Mouse (Mus musculus): ENCODE data around the gene Lef1. TPM values are rescaled to one million over a fixed set of nuclear protein-coding genes. Genes with fewer than 3 reads are reported as not detected.

Lef1 gene
- polyA plus RNA-seq, 1 experiment from 2014 or later, result 3.5 TPM

GRCm38 (mm10) chr3:131263766-131264486, 153.7 kb downstream of the Lef1 start:
- POLR2A ChIA-PET, result no interaction called here
- ATAC-seq, result no peak
- TF ChIP-seq CTCF (IDR thresholded peaks at IDR 0.05), result no peak
- CTCF ChIA-PET, result no interaction called here
- DNase-seq (ENCODE audit: low read depth, low spot score), result no peak
- in situ Hi-C loops (cut with MboI; ENCODE audit: low pct_unique_long_range_greater_than_20kb), result no loop called here
- H3K27me3 ChIP-seq, result no peaks in the 10 kb centered on the region

- no peaks in the 10 kb centered on the region for H3K27me3 ChIP-seq
- ChIA-PET CTCF (interaction anchor here (1.3 kb wide), 1 partner anchor 12 kb away, joined by 3 read pairs; no protein-coding TSS in a partner anchor), POLR2A (no interaction called here)
- in situ Hi-C loops (cut with MboI; ENCODE audit: low pct_unique_long_range_greater_than_20kb), result no loop called here
- no peak for ATAC-seq
- no peak for TF ChIP-seq CTCF (IDR thresholded peaks at IDR 0.05)
- no peak for DNase-seq (ENCODE audit: low read depth, low spot score)
These were observed 155.2 kb downstream of the Lef1 start for GRCm38 (mm10) chr3:131265516-131265915.

DNA sequence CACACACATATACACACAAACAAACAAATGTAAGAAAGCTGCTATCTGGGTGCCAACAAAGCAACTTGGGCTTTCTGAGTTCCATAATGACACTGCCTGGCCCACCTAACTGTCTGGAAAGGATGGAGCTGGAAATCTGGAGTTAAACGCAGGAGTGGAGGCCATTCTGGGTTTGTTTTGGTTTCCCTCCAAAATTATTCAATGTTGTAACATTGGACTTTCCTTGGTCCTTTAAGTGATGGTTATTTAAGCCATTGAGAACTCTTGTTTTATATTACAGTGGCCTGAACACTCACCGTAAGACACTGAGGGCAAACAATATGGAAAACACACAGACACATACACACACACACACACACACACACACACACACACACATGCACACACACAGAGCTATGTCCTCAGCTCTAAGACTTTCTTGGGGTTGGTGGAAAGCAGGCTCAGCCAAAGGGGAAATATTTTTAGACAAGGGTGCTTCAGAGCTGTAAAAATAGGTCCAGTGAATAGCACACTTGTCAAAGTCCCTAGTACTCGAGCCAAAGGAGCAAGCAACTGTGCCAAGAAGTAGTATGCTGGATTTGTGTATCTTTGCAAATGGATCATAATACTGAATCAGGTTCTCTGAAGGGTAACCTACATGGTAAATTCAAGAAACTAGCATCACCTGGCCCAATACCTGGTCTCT, 156.2 kb downstream of the Lef1 start:
- no peak for ATAC-seq

GRCm38 (mm10) chr3:131270381-131270780, 160.1 kb downstream of the Lef1 start:
- POLR2A ChIA-PET, result interaction anchor here (0.5 to 1.2 kb wide), 2 partner anchors 33 to 430 kb away, joined by 3 to 4 read pairs; no protein-coding TSS in a partner anchor
- CTCF ChIA-PET, result interaction anchor here (1.8 to 2.8 kb wide), 2 partner anchors 12 to 15 kb away, joined by 4 to 19 read pairs; no protein-coding TSS in a partner anchor
- DNase-seq (ENCODE audit: low read depth, low spot score) (no peak), ATAC-seq (no peak)
- no peak for TF ChIP-seq CTCF (IDR thresholded peaks at IDR 0.05)
- in situ Hi-C loops (cut with MboI; ENCODE audit: low pct_unique_long_range_greater_than_20kb), result no loop called here
- no peaks in the 10 kb centered on the region for H3K27me3 ChIP-seq

More for the DNA sequence above, 156.2 kb downstream of the Lef1 start:
- in situ Hi-C loops (cut with MboI; ENCODE audit: low pct_unique_long_range_greater_than_20kb), result no loop called here
- no peaks in the 10 kb centered on the region for H3K27me3 ChIP-seq
- CTCF ChIA-PET, result interaction anchor here (0.9 to 1.6 kb wide), 3 partner anchors 13 to 29 kb away, joined by 3 to 4 read pairs (median 3); no protein-coding TSS in a partner anchor
- DNase-seq (ENCODE audit: low read depth, low spot score), result no peak
- POLR2A ChIA-PET, result no interaction called here
- no peak for TF ChIP-seq CTCF (IDR thresholded peaks at IDR 0.05)

- no peaks in the 10 kb centered on the region for H3K27me3 ChIP-seq
- TF ChIP-seq CTCF (IDR thresholded peaks at IDR 0.05), result peak; percentile 62
- CTCF ChIA-PET, result interaction anchor here (1.8 to 2.8 kb wide), 2 partner anchors 13 to 14 kb away, joined by 4 to 19 read pairs; no protein-coding TSS in a partner anchor
- DNase-seq (ENCODE audit: low read depth, low spot score) (no peak), ATAC-seq (peak; percentile 66)
- POLR2A ChIA-PET, result interaction anchor here (0.5 to 1.2 kb wide), 2 partner anchors 32 to 431 kb away, joined by 3 to 4 read pairs; no protein-coding TSS in a partner anchor
- in situ Hi-C loops (cut with MboI; ENCODE audit: low pct_unique_long_range_greater_than_20kb), result no loop called here
These were observed 160.9 kb downstream of the Lef1 start for GRCm38 (mm10) chr3:131271157-131271556.

GRCm38 (mm10) chr3:131271559-131272373, 161.5 kb downstream of the Lef1 start, which contains the start of gene Hadh:
Gene Hadh (minus strand): TSS chr3:131272101.
- ChIA-PET POLR2A (interaction anchor here (0.6 to 1.2 kb wide), 2 partner anchors 32 to 1529 kb away, joined by 3 to 4 read pairs; no protein-coding TSS in a partner anchor), CTCF (interaction anchor here (0.8 to 2.8 kb wide), 4 partner anchors 11 to 24 kb away, joined by 3 to 19 read pairs (median 4); no protein-coding TSS in a partner anchor)
- DNase-seq (ENCODE audit: low read depth, low spot score), result peak; percentile 41
- no peaks in the 10 kb centered on the region for H3K27me3 ChIP-seq
- peak; percentile 93 for ATAC-seq
- no peak for TF ChIP-seq CTCF (IDR thresholded peaks at IDR 0.05)
- in situ Hi-C loops (cut with MboI; ENCODE audit: low pct_unique_long_range_greater_than_20kb), result no loop called here

GRCm38 (mm10) chr3:131272374-131273100, 162.3 kb downstream of the Lef1 start:
- in situ Hi-C loops (cut with MboI; ENCODE audit: low pct_unique_long_range_greater_than_20kb), result no loop called here
- DNase-seq (ENCODE audit: low read depth, low spot score) (no peak), ATAC-seq (peak; percentile 23)
- POLR2A ChIA-PET, result no interaction called here
- TF ChIP-seq CTCF (IDR thresholded peaks at IDR 0.05), result no peak
- CTCF ChIA-PET, result interaction anchor here (0.8 to 2.8 kb wide), 3 partner anchors 10 to 23 kb away, joined by 3 to 19 read pairs (median 3); no protein-coding TSS in a partner anchor
- H3K27me3 ChIP-seq, result no peaks in the 10 kb centered on the region

Other genes with a start within 250 kb of the Lef1 start
- gene Hadh, start 161.6 kb downstream of the Lef1 start, polyA plus RNA-seq (2021), result 194 TPM
- 16.9 TPM for gene Cyp2u1, start 192.8 kb downstream of the Lef1 start, polyA plus RNA-seq (2021)